Mouse (Mus musculus) midbrain, embryonic 11.5 days (tissue): Measurements from ENCODE around the gene Rusc2. TPM values are rescaled to one million over a fixed set of nuclear protein-coding genes. Genes with fewer than 3 reads are reported as not detected.
A peak's percentile ranks its signal among the peaks of the same experiment; 100 is the strongest.

ENCODE experiments used
- ATAC-seq: fragments of 200-750 bp; cut with Nextera tagmentation; 2 replicates; pipeline ENCODE4 v1.8.0; 2017; ENCODE audit warnings: moderate TSS enrichment, moderate library complexity; ENCODE audit not compliant: low FRiP score
- DNase-seq: peaks from one replicate; pipeline ENCODE4 v3.0.0; 2015; ENCODE audit warnings: low spot score; ENCODE audit errors: missing footprints
- H3K27ac ChIP-seq: fragments of 300-500 bp; sonication (generic); 2 replicates; pipeline ENCODE4 v1.5.1; 2014; ENCODE audit warnings: low read depth, low read length
- H3K27me3 ChIP-seq: fragments of 300-500 bp; sonication (generic); 2 replicates; pipeline ENCODE4 v1.6.1; 2014; ENCODE audit warnings: mild to moderate bottlenecking, low read length, moderate library complexity, mixed read lengths; ENCODE audit not compliant: control insufficient read depth, insufficient read depth
- H3K36me3 ChIP-seq: fragments of 300-500 bp; sonication (generic); 2 replicates; pipeline ENCODE4 v1.6.1; 2014; ENCODE audit warnings: mild to moderate bottlenecking, low read length, moderate library complexity, mixed read lengths; ENCODE audit not compliant: control insufficient read depth, insufficient read depth
- H3K4me1 ChIP-seq: fragments of 300-500 bp; sonication (generic); 2 replicates; pipeline ENCODE4 v1.6.1; 2014; ENCODE audit warnings: low read length; ENCODE audit not compliant: control insufficient read depth, insufficient read depth
- H3K4me2 ChIP-seq: fragments of 300-500 bp; sonication (generic); 2 replicates; pipeline ENCODE4 v1.6.1; 2014; ENCODE audit warnings: mild to moderate bottlenecking, moderate library complexity
- H3K4me3 ChIP-seq: fragments of 300-500 bp; sonication (generic); 2 replicates; pipeline ENCODE4 v1.5.1; 2014; ENCODE audit warnings: low read depth, low read length
- H3K9ac ChIP-seq: fragments of 300-500 bp; sonication (generic); 2 replicates; pipeline ENCODE4 v1.6.1; 2014; ENCODE audit warnings: low read length
- H3K9me3 ChIP-seq: fragments of 300-500 bp; sonication (generic); 2 replicates; pipeline ENCODE4 v1.6.1; 2016; ENCODE audit warnings: low read length; ENCODE audit not compliant: control insufficient read depth
- WGBS: fragments of 180-500 bp; shearing (Covaris S2); extraction: QIAGEN DNeasy Blood & Tissue Kit; methylation state at CpG from one replicate; pipeline ENCODE4 v1.1.7; 2014; 5-methylcytosine and 5-hydroxymethylcytosine counted together
- polyA plus RNA-seq: library from polyadenylated mRNA; unstranded; fragments of >200 nt; fragmentation: Nextera tagmentation; extraction: Ambion mirVana; gene quantifications from 2 replicates; pipeline ENCODE4 v1.2.1, GENCODE M21; 2014

Rusc2 gene
- polyA plus RNA-seq, 1 experiment from 2014 or later: 13.7 TPM

DNA sequence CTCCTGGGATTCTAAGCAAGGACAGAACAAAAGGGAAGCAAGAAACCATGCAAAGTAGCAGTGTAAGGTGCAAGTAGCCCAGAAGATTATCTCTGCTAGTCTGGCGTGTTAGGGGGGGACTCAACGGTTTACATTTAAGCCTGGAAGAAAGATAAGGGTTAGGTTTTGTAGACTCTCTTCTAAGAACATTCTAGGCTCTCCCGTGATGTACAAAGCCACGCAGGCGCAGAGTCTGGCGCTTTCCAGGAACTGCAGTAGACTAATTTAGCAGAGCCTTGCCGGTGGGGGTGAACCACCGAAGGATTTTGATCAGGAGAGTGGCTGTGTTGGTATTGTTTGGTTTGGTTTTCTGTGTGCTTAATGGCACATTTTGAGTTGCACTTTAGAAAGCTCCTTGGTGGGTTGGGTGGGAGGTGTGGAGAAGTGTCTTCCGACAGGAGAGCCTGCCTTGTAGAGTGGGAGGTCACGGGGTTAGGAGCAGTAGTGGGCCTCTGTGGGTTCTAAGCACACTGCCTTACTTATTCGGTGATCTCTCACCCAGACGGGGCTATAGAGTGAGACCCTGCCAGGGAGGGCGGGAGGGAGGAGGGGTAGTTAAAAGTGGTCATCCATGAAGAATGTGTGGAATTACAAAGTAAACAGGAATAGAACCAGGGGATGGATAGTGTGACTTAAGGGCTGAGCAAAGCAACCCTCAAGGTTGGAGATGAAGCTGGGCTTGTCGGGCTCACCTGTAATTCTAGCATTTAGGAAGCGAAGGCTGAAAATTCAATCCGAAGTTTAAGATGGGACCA, 35.7 kb downstream of the Rusc2 start:
- Histone ChIP-seq H3K4me2 (no peak overlapping the region), H3K4me3 (no peak overlapping the region), H3K27me3 (no peaks in the 10 kb centered on the region), H3K27ac (no peak overlapping the region), H3K36me3 (peaks cover 7% of the 10 kb centered on the region), H3K9ac (no peak overlapping the region), H3K9me3 (no peaks in the 10 kb centered on the region), H3K4me1 (no peaks in the 10 kb centered on the region; the same call in 1 of the 2 replicates)
- WGBS: 81% methylated on average over 16 of the region's 16 CpGs
- no peak for ATAC-seq
- peak; percentile 54 for DNase-seq

- Histone ChIP-seq H3K4me1 (no peaks in the 10 kb centered on the region; the same call in 1 of the 2 replicates), H3K4me2 (no peak overlapping the region), H3K9ac (no peak overlapping the region), H3K36me3 (peaks cover 7% of the 10 kb centered on the region), H3K27me3 (no peaks in the 10 kb centered on the region), H3K27ac (no peak overlapping the region), H3K4me3 (no peak overlapping the region), H3K9me3 (no peaks in the 10 kb centered on the region)
- 77% methylated on average over 4 of the region's 4 CpGs for WGBS
- DNase-seq (peak; percentile 41), ATAC-seq (no peak)
Measured at GRCm38 (mm10) chr4:43418450-43418849, 36.7 kb downstream of the Rusc2 start.

DNA sequence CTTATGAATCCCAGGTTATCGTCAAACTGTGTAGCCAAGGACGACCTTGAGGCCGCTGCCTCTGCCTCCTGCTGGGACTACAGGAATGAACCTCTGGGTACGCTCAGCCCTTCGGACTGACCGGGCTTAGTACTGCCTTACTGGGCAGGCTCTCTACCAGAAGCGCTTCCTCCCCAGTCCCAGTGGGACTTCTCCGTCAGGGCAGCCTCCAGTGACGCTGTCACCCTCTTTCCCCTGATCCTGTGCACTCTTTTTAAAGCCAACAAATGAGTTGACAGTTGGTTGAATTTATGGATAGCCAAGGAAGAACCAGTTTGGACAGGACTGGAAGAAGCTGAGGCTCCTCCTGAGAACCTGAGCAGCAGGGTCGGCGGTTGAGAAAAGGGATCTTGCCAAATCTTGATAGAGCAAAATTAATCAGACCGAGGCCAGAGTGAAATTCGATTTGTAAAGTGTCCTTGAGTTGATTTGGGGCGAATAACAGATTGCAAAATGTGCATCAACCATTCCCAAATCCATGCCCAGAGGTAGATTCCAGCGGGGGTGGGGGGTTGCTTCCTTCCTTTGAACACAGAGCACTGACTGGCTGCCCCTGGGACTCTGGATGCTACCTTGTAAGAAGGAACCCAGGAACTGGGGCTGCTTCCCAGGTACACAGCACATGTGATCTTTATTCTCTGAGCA, 37.3 kb downstream of the Rusc2 start:
- no peaks in the 10 kb centered on the region for H3K9me3 ChIP-seq
- no peak overlapping the region for H3K4me2 ChIP-seq
- H3K4me3 ChIP-seq: no peak overlapping the region
- H3K9ac ChIP-seq: no peak overlapping the region
- DNase-seq (peak; percentile 61), ATAC-seq (no peak)
- peaks cover 8% of the 10 kb centered on the region for H3K36me3 ChIP-seq
- H3K4me1 ChIP-seq: no peaks in the 10 kb centered on the region
- peaks cover 2% of the 10 kb centered on the region; the same call in 1 of the 2 replicates for H3K27me3 ChIP-seq
- 60% methylated on average over 15 of the region's 15 CpGs for WGBS
- no peak overlapping the region for H3K27ac ChIP-seq

DNA sequence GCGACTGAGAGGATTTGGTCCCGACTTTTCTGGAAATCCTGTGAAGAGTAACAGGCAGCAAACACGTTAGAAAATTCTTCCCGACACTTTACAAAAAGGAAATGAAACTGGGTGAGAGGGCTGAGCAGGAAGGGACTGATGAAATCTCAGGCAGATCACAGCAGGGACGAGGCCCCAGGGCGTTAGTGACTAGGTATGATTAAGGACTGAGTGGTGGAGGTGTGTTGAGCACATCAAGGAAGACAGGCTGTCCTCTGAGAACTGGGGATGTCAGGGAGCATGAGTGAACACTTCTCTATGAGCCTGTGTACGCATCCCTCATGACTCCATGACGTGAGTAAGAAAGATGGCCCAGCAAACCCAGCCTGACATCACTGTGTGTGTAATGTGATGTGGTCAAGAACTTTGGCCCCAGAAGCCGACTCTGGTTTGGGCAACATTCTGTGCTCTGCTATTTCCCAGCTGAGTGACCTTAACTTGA, 38.1 kb downstream of the Rusc2 start:
- WGBS: 71% methylated on average over 9 of the region's 9 CpGs
- H3K36me3 ChIP-seq: peaks cover 7% of the 10 kb centered on the region

GRCm38 (mm10) chr4:43420305-43420704, 38.5 kb downstream of the Rusc2 start:
- Histone ChIP-seq H3K9ac (no peak overlapping the region), H3K27ac (no peak overlapping the region), H3K9me3 (no peaks in the 10 kb centered on the region), H3K36me3 (peaks cover 6% of the 10 kb centered on the region; the same call in 1 of the 2 replicates), H3K4me2 (no peak overlapping the region), H3K4me3 (no peak overlapping the region), H3K27me3 (peaks cover 11% of the 10 kb centered on the region), H3K4me1 (peaks cover under 1% of the 10 kb centered on the region; the same call in 1 of the 2 replicates)
- WGBS: 8% methylated on average over 6 of the region's 6 CpGs
- DNase-seq (peak; percentile 98), ATAC-seq (peak; percentile 30; the same call in 1 of the 2 replicates)

More for the DNA sequence above, 38.1 kb downstream of the Rusc2 start:
- Histone ChIP-seq H3K27me3 (peaks cover 6% of the 10 kb centered on the region), H3K9me3 (no peaks in the 10 kb centered on the region), H3K4me1 (no peaks in the 10 kb centered on the region), H3K4me2 (no peak overlapping the region), H3K9ac (no peak overlapping the region), H3K27ac (no peak overlapping the region), H3K4me3 (no peak overlapping the region)
- ATAC-seq (no peak), DNase-seq (peak; percentile 81)

DNA sequence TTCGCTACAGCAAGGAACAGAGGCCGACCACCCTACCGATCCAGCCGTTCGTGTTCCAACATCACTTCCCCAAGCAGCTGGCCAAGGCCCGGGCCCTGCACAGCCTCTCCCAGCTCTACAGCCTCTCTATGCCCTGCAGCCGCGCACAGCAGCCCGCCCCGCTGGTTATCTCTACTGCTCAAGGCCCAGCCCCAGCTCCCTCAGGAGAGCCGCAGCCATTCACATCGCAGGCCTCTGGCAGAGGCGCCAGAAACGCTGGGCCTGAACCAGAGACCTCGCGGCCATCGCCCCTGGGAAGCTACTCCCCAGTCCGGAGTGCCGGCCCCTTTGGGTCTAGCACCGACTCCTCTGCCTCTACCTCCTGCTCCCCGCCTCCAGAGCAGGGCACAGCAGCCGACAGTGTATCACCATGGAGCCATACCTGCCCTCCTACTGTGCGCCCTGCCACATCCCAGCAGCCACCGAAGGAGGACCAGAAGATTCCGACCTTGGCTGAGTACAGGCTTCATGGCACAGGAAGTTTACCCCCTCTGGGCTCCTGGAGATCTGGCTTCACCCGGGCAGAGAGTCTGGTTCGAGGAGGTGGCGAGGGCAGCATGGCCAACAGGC, 40.0 kb downstream of the Rusc2 start:
- H3K4me3 ChIP-seq: no peak overlapping the region
- ATAC-seq: no peak
- H3K27ac ChIP-seq: no peak overlapping the region
- peak; percentile 73 for DNase-seq
- H3K36me3 ChIP-seq: peaks cover 4% of the 10 kb centered on the region; the same call in 1 of the 2 replicates
- H3K9ac ChIP-seq: no peak overlapping the region
- no peaks in the 10 kb centered on the region for H3K9me3 ChIP-seq
- peaks cover 25% of the 10 kb centered on the region for H3K27me3 ChIP-seq
- WGBS: 77% methylated on average over 28 of the region's 28 CpGs
- peaks cover 6% of the 10 kb centered on the region for H3K4me1 ChIP-seq
- no peak overlapping the region for H3K4me2 ChIP-seq

GRCm38 (mm10) chr4:43423267-43423934, 41.6 kb downstream of the Rusc2 start:
- Histone ChIP-seq H3K27ac (no peak overlapping the region), H3K9ac (no peak overlapping the region), H3K27me3 (peaks cover 41% of the 10 kb centered on the region), H3K36me3 (peaks cover 4% of the 10 kb centered on the region; the same call in 1 of the 2 replicates), H3K9me3 (no peaks in the 10 kb centered on the region), H3K4me1 (peaks cover 9% of the 10 kb centered on the region), H3K4me3 (no peak overlapping the region), H3K4me2 (no peak overlapping the region)
- no peak for DNase-seq
- ATAC-seq: no peak
- 92% methylated on average over 20 of the region's 20 CpGs for WGBS

DNA sequence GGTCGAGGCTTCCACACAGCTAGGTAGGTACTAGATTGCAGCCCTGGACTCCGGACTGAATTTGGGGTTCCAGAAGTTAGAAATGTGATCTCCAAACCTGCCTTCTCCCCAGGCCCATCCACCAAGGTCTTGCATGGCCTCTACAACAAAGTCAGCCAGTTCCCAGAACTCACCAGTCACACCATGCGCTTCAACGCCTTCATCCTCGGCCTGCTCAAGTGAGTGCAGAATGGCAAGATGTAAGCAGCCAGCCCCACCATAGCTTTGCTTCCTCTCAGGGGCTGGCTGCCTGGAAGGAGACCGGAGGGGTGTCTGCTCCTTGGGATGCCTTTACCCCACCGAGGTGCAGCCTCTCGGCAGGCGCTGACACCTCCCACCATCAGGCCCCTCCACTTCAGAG, 42.3 kb downstream of the Rusc2 start:
- Histone ChIP-seq H3K9me3 (no peaks in the 10 kb centered on the region), H3K4me3 (no peak overlapping the region), H3K4me1 (peaks cover 13% of the 10 kb centered on the region), H3K36me3 (peaks cover 4% of the 10 kb centered on the region; the same call in 1 of the 2 replicates), H3K27me3 (peaks cover 45% of the 10 kb centered on the region), H3K27ac (no peak overlapping the region), H3K9ac (no peak overlapping the region), H3K4me2 (no peak overlapping the region)
- DNase-seq: no peak
- ATAC-seq: no peak
- WGBS: 84% methylated on average over 9 of the region's 9 CpGs
